ENCODE assay signal across 8 mouse cellular contexts in the genomic region with DNA sequence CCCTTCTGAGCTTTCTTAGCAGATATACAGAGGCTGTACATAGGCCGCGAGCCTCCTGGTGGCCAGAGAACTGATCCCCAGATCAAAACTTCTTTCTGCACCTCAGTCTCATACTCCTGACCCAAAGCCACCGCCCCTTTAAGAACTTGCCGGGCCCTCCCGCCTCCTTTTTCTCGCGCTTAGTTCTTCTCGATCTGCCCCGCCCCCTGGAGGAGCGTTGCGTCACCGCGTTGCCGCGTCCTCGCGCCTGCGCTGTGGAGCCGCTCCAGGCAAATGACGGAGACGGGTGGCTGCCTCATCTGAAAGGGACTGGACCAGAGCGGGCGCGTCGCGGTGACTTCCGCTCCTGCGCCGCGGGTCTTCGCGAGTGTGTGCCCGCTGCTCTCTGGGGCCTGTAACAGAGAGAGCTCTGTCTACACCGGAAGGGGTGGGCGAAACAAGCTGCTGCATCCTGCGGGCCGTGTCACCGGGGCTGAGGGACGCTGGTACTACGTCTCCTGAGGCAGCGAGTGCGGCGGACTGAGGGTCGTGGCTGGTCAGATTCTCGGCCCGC. TPM values are rescaled to one million over a fixed set of nuclear protein-coding genes. Genes with fewer than 3 reads are reported as not detected.
DNase-seq lines count a peak whose midpoint lies in the region; ATAC-seq lines count a peak whose summit lies in the region.

Gene Uvssa, plus strand, starts transcription at position 248 of the 553 bp plus-strand sequence.

- no peaks in the 10 kb centered on the region for H3K27me3 ChIP-seq in intestine, embryonic 14.5 days (replicated peaks; ENCODE audit: control insufficient read depth, insufficient read depth, low read length)

- H3K4me2 ChIP-seq in intestine, embryonic 14.5 days (ENCODE audit: low read length): peak within 1 kb of the TSS; percentile 92

- H3K4me3 ChIP-seq in intestine, embryonic 14.5 days (ENCODE audit: low read depth, low read length): peak within 1 kb of the TSS; percentile 64

- intact Hi-C loops in left cerebral cortex, postnatal 14 days (cut with DNase I): loop anchor here (2.0 to 10.0 kb wide), 2 partner anchors 104 to 174 kb away; partner anchors contain the start of gene Ctbp1

- ATAC-seq in intestine, embryonic 14.5 days (replicated peaks; ENCODE audit: low FRiP score, low TSS enrichment, low read depth): peak; percentile 97

- DNase-seq in adrenal gland, adult 18-20 months (ENCODE audit: low spot score in 2 of 2): peak; percentile 98 to 99
- peak; percentile 100 for DNase-seq in embryo, embryonic 11 days
- peak; percentile 98 for DNase-seq in gastrocnemius, postnatal 25 days
- DNase-seq in intestine, embryonic 14.5 days (ENCODE audit: low spot score): peak; percentile 100
- DNase-seq in left cerebral cortex, postnatal 14 days (ENCODE audit: low spot score in 2 of 2): peak; percentile 99
- peak; percentile 100 for DNase-seq in mesoderm, embryonic 11.5 days (ENCODE audit: low read depth, low spot score)
- peak; percentile 97 to 98 for DNase-seq in right cerebral cortex, postnatal 36 days (ENCODE audit: low spot score in 2 of 2)
- peak; percentile 100 for DNase-seq in yolk sac, embryonic 10.5 days (ENCODE audit: low spot score)

- no peaks in the 10 kb centered on the region for H3K9me3 ChIP-seq in intestine, embryonic 14.5 days (ENCODE audit: control insufficient read depth, low read length)

- H3K9ac ChIP-seq in intestine, embryonic 14.5 days (ENCODE audit: low read length): peak within 1 kb of the TSS; percentile 81

- H3K27ac ChIP-seq in intestine, embryonic 14.5 days (ENCODE audit: low read depth): peak within 1 kb of the TSS; percentile 94

- peaks cover 31% of the 10 kb centered on the region for H3K36me3 ChIP-seq in intestine, embryonic 14.5 days (ENCODE audit: control insufficient read depth, insufficient read depth, low read length)

- WGBS in intestine, embryonic 14.5 days: under 1% methylated on average over 46 of the region's 46 CpGs

- H3K4me1 ChIP-seq in intestine, embryonic 14.5 days (replicated peaks; ENCODE audit: control insufficient read depth, insufficient read depth, low read length): peaks cover 2% of the 10 kb centered on the region; the same call in 1 of the 2 replicates

RNA-seq across cellular contexts. Expression of gene Uvssa, which starts in this region (rescaled TPM):
- 1 to 10 TPM; 5.2 to 5.3 TPM for total RNA-seq in adrenal gland, adult 18-20 months (2021)
- 1 to 10 TPM; 2.1 to 2.8 TPM for total RNA-seq in gastrocnemius, postnatal 25 days (2021)
- polyA plus RNA-seq in intestine, embryonic 14.5 days (2014; fragmentation: Nextera tagmentation; extraction: Ambion mirVana): 8.3 and 10.7 TPM in 2 replicates
- 1 to 10 TPM; 6.8 to 7.9 TPM for total RNA-seq in left cerebral cortex, postnatal 14 days (2021)

Comparison
In these comparisons a context has a peak if more than half of its experiments do, and no peak if none do; other contexts are left out.
1. Peak in every context shown above with its lines: DNase-seq, ATAC-seq, H3K4me3 ChIP-seq and H3K27ac ChIP-seq.